Mouse (Mus musculus): Measurements from ENCODE around the gene Eif4e.

GRCm38 (mm10) chr3:138608665-138609064 is 82.7 kb downstream of the Eif4e start:
- TF ChIP-seq CTCF (IDR thresholded peaks at IDR 0.05; ENCODE audit: extremely low read depth, insufficient read depth, insufficient read length, insufficient replicate concordance) (no peak), POLR2A (IDR thresholded peaks at IDR 0.05; ENCODE audit: low read depth, low read length) (no peak)

Measured in spleen, adult 2 months (tissue).